Mouse (Mus musculus) hindbrain, embryonic 15.5 days (tissue): ENCODE measurements around the gene Gm49322. TPM values are rescaled to one million over a fixed set of nuclear protein-coding genes. Genes with fewer than 3 reads are reported as not detected.
"Not testable (repeated sequence)": the region's sequence is repeated elsewhere in the genome, so short reads cannot be mapped to it uniquely, and the experiment has no call there.

ENCODE experiments used
- ATAC-seq: fragments of 200-750 bp; cut with Nextera tagmentation; 2 replicates; pipeline ENCODE4 v1.8.0; 2017; ENCODE audit warnings: low read depth, moderate number of reproducible peaks, moderate TSS enrichment; ENCODE audit not compliant: low FRiP score
- H3K27ac ChIP-seq: fragments of 300-500 bp; sonication (generic); replicated peaks from 2 replicates; pipeline ENCODE4 v1.5.1; 2015; ENCODE audit warnings: mild to moderate bottlenecking, inconsistent platforms
- H3K27me3 ChIP-seq: fragments of 300-500 bp; sonication (generic); 2 replicates; pipeline ENCODE4 v1.6.1; 2015; ENCODE audit warnings: control low read depth, inconsistent platforms
- H3K36me3 ChIP-seq: fragments of 300-500 bp; sonication (generic); 2 replicates; pipeline ENCODE4 v1.6.1; 2015; ENCODE audit warnings: control low read depth, inconsistent platforms
- H3K4me1 ChIP-seq: fragments of 300-500 bp; sonication (generic); replicated peaks from 2 replicates; pipeline ENCODE4 v1.6.1; 2015; ENCODE audit warnings: control low read depth, inconsistent platforms
- H3K4me2 ChIP-seq: fragments of 300-500 bp; sonication (generic); 2 replicates; pipeline ENCODE4 v1.6.1; 2015; ENCODE audit warnings: moderate library complexity, mild to moderate bottlenecking, inconsistent platforms
- H3K4me3 ChIP-seq: fragments of 300-500 bp; sonication (generic); 2 replicates; pipeline ENCODE4 v1.5.1; 2015; ENCODE audit warnings: mild to moderate bottlenecking, inconsistent platforms
- H3K9ac ChIP-seq: fragments of 300-500 bp; sonication (generic); 2 replicates; pipeline ENCODE4 v1.6.1; 2015; ENCODE audit warnings: inconsistent platforms
- H3K9me3 ChIP-seq: fragments of 300-500 bp; sonication (generic); 2 replicates; pipeline ENCODE4 v1.6.1; 2016; ENCODE audit warnings: control low read depth, inconsistent platforms
- WGBS: fragments of 180-500 bp; shearing (Covaris S2); methylation state at CpG from one replicate; pipeline ENCODE4 v1.1.7; 2015; 5-methylcytosine and 5-hydroxymethylcytosine counted together
- polyA plus RNA-seq: library from polyadenylated mRNA; unstranded; fragments of >200 nt; fragmentation: Nextera tagmentation; extraction: Ambion mirVana; gene quantifications from 2 replicates; pipeline ENCODE4 v1.2.1, GENCODE M21; 2015

The Gm49322 gene
- polyA plus RNA-seq, result 3.4 and 4.1 TPM in 2 replicates

- Histone ChIP-seq H3K36me3 (peaks cover 29% of the 10 kb centered on the region), H3K4me1 (peaks cover 21% of the 10 kb centered on the region)
- H3K9me3 ChIP-seq, H3K9ac ChIP-seq, H3K27ac ChIP-seq, H3K4me2 ChIP-seq, ATAC-seq, H3K4me3 ChIP-seq, H3K27me3 ChIP-seq: not testable (repeated sequence)
- WGBS, result 95% methylated on average over 4 of the region's 4 CpGs
Measured at GRCm38 (mm10) chr10:80605721-80606120, at the start of gene Gm49322. Gene Gm49322, plus strand, starts transcription at chr10:80606021.

- Histone ChIP-seq H3K27me3 (no peaks in the 10 kb centered on the region), H3K4me2 (no peak overlapping the region), H3K4me1 (peaks cover 42% of the 10 kb centered on the region), H3K9ac (0 out of 2 replicates have a peak overlapping the region, but pooled peaks have one; percentile 16), H3K36me3 (no peaks in the 10 kb centered on the region), H3K9me3 (no peaks in the 10 kb centered on the region), H3K27ac (no peak overlapping the region), H3K4me3 (no peak overlapping the region)
- WGBS, result 31% methylated on average over 5 of the region's 5 CpGs
- ATAC-seq, result no peak
Measured at GRCm38 (mm10) chr10:80557346-80557965, 48.4 kb upstream of the Gm49322 start.

DNA sequence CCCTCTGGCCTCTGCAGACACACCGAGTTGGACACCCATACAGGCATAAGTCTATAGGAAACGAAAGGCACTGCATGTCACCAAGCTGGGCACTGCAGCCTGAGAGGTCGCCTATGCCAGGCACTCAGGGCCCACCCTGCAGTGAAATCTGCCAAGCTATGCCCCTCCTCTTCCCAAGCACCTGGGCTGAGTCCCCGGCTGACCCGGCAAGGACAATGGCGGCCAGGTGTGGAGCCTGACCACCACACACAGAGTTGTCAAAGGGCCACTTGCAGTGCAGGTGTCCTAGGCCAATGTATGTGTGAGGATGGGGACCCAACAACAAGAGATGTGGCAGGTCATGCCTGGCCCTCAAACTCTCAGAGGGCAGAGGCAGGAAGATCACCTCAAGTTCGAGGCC is 46.4 kb upstream of the Gm49322 start:
- Histone ChIP-seq H3K27me3 (no peaks in the 10 kb centered on the region), H3K9me3 (no peaks in the 10 kb centered on the region), H3K4me2 (no peak overlapping the region), H3K9ac (no peak overlapping the region), H3K4me3 (0 out of 2 replicates have a peak overlapping the region, but pooled peaks have one; percentile 80), H3K27ac (no peak overlapping the region), H3K4me1 (peaks cover 49% of the 10 kb centered on the region), H3K36me3 (no peaks in the 10 kb centered on the region)
- ATAC-seq, result no peak
- WGBS, result 90% methylated on average over 7 of the region's 7 CpGs

GRCm38 (mm10) chr10:80560621-80561020 is 45.2 kb upstream of the Gm49322 start:
- no peaks in the 10 kb centered on the region for H3K27me3 ChIP-seq
- ATAC-seq, result no peak
- H3K9me3 ChIP-seq, result no peaks in the 10 kb centered on the region
- H3K9ac ChIP-seq, result peak overlapping the region; percentile 87
- peak overlapping the region; percentile 80 for H3K4me3 ChIP-seq
- peaks cover 49% of the 10 kb centered on the region for H3K4me1 ChIP-seq
- no peaks in the 10 kb centered on the region for H3K36me3 ChIP-seq
- H3K27ac ChIP-seq, result peak overlapping the region; percentile 97
- peak overlapping the region; percentile 79 for H3K4me2 ChIP-seq
- 2% methylated on average over 13 of the region's 13 CpGs for WGBS

DNA sequence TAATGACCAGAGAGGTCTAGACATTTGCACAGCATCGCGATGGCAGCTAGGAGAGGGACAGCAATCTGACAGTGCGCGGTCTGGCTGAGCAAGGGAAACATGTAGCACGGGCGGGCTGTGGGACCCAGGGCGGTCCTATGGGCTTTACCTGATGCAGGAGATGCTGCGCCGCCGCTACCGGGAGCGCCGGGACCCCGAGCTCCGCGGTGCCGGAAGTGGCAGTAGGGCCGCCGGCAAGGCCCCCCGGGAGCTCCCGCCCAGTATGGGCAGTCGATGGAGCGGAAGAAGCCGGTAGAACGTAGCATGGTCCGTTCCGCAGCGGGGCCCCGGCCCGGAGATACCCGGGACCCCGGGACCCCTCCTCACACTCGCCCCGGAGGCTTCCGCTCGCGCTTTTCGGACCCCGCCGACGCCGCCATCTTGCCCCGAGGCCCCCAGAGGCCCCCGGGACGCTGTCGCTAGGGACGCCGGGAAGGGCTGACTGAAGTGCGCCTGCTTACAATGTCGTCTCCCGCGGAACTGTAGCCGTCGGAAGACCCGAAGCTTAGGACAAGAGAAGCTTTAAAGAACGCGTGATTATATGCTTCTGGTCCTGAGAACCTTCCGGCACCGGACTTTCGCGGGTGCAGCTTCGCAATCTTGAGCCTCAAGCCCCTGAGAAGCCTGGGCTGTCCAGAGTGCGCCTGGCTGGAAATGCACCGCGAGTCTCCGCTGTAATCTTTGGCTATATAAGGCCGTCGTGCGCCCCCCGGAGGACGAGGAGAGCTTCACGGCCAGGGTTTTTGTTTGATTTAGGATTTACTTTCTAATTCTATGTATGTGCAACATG is 44.5 kb upstream of the Gm49322 start, which contains the start of gene Rexo1:
Gene Rexo1, minus strand, starts transcription at position 445 of the 829 bp plus-strand sequence.
- Histone ChIP-seq H3K9me3 (no peaks in the 10 kb centered on the region), H3K27ac (peak within 1 kb of the TSS; percentile 97), H3K4me1 (peaks cover 53% of the 10 kb centered on the region), H3K27me3 (no peaks in the 10 kb centered on the region), H3K9ac (peak within 1 kb of the TSS; percentile 87), H3K4me2 (peak within 1 kb of the TSS; percentile 79), H3K36me3 (no peaks in the 10 kb centered on the region), H3K4me3 (peak within 1 kb of the TSS; percentile 80)
- under 1% methylated on average over 66 of the region's 72 CpGs for WGBS
- ATAC-seq, result peak; percentile 83

- 11% methylated on average over 17 of the region's 17 CpGs for WGBS
Measured at GRCm38 (mm10) chr10:80566375-80567092, 39.3 kb upstream of the Gm49322 start.

DNA sequence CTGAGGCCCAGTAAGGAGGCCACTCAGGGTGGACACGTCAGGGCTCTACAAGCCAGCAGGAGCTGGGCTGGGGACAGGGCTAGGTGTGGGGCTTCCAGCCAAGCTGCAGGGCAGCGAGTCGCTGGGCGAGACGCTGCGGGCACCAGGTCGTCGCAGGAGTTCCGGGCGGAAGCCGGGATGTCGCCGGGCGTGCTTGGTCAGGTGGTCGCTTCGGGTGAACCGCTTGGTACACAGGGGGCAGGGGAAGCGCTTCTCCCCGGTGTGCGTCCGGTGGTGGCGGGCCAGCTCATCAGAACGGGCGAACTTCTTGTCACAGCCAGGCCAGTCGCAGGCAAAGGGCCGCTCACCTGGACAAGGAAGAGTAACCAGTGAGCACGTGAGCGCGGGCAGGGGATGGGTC is 36.9 kb upstream of the Gm49322 start:
- Histone ChIP-seq H3K9me3 (no peaks in the 10 kb centered on the region), H3K36me3 (peaks cover 7% of the 10 kb centered on the region; the same call in 1 of the 2 replicates), H3K4me1 (peaks cover 43% of the 10 kb centered on the region), H3K9ac (no peak overlapping the region), H3K4me3 (no peak overlapping the region), H3K27ac (no peak overlapping the region), H3K4me2 (no peak overlapping the region), H3K27me3 (no peaks in the 10 kb centered on the region)
- no peak for ATAC-seq
- 96% methylated on average over 29 of the region's 29 CpGs for WGBS

More at GRCm38 (mm10) chr10:80566375-80567092, 39.3 kb upstream of the Gm49322 start:
- Histone ChIP-seq H3K27ac (peak overlapping the region; percentile 60), H3K4me3 (peak overlapping the region; percentile 10; the same call in 1 of the 2 replicates), H3K36me3 (peaks cover 7% of the 10 kb centered on the region; the same call in 1 of the 2 replicates), H3K4me1 (peaks cover 46% of the 10 kb centered on the region), H3K27me3 (no peaks in the 10 kb centered on the region), H3K4me2 (peak overlapping the region; percentile 42), H3K9ac (no peak overlapping the region), H3K9me3 (no peaks in the 10 kb centered on the region)
- ATAC-seq, result peak; percentile 32

- Histone ChIP-seq H3K27ac (no peak overlapping the region), H3K27me3 (no peaks in the 10 kb centered on the region), H3K4me3 (no peak overlapping the region), H3K9me3 (no peaks in the 10 kb centered on the region), H3K4me2 (no peak overlapping the region), H3K4me1 (peaks cover 50% of the 10 kb centered on the region), H3K9ac (no peak overlapping the region), H3K36me3 (peaks cover 7% of the 10 kb centered on the region; the same call in 1 of the 2 replicates)
- WGBS, result 44% methylated on average over 10 of the region's 10 CpGs
- ATAC-seq, result no peak
Measured at GRCm38 (mm10) chr10:80569664-80570066, 36.2 kb upstream of the Gm49322 start.

DNA sequence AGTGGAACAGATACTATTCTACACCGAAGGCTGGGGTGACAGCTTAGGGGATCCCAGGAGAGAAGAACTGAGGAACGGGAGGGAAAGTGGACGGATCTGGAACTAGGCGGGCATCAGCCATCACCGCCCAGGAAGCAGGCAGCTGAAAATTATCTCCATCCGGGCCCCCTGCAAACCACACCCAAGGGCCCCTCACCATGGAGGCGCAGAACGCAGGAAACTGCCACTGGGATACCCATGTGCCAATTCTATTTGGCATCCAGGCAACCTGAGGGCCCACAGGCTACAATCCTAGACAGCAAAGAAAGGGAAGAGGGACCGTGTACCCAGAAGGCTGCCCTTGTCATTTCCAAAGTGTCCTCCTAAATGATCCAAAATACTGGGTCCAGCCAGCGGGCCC is 35.4 kb upstream of the Gm49322 start:
- Histone ChIP-seq H3K27me3 (no peaks in the 10 kb centered on the region), H3K4me1 (peaks cover 57% of the 10 kb centered on the region), H3K9me3 (no peaks in the 10 kb centered on the region), H3K4me2 (peak overlapping the region; percentile 44; the same call in 1 of the 2 replicates), H3K4me3 (no peak overlapping the region), H3K36me3 (peaks cover 7% of the 10 kb centered on the region; the same call in 1 of the 2 replicates), H3K27ac (peak overlapping the region; percentile 45; the same call in 1 of the 2 replicates), H3K9ac (0 out of 2 replicates have a peak overlapping the region, but pooled peaks have one; percentile 11)
- WGBS, result 88% methylated on average over 10 of the region's 10 CpGs
- ATAC-seq, result no peak

GRCm38 (mm10) chr10:80570871-80571836 is 34.7 kb upstream of the Gm49322 start:
- Histone ChIP-seq H3K36me3 (peaks cover 7% of the 10 kb centered on the region; the same call in 1 of the 2 replicates), H3K27ac (peak overlapping the region; percentile 45), H3K9ac (0 out of 2 replicates have a peak overlapping the region, but pooled peaks have one; percentile 11), H3K4me2 (peak overlapping the region; percentile 44), H3K4me1 (peaks cover 62% of the 10 kb centered on the region), H3K9me3 (no peaks in the 10 kb centered on the region), H3K4me3 (peak overlapping the region; percentile 3; the same call in 1 of the 2 replicates), H3K27me3 (no peaks in the 10 kb centered on the region)
- WGBS, result 17% methylated on average over 30 of the region's 30 CpGs
- ATAC-seq, result no peak
